Mouse (Mus musculus) MEL (cell line): ENCODE results near the gene Hist1h1c. TPM values are rescaled to one million over a fixed set of nuclear protein-coding genes. Genes with fewer than 3 reads are reported as not detected.

Source experiments
- DNase-seq: peaks from one replicate; pipeline ENCODE4 v3.0.0; 2011; ENCODE audit warnings: low read depth, low spot score
- H3K27ac ChIP-seq: 2 replicates; pipeline ENCODE4 v1.5.1; 2012; ENCODE audit warnings: low read depth, mild to moderate bottlenecking, control low read depth, low read length, moderate library complexity; ENCODE audit not compliant: control insufficient read depth
- H3K27me3 ChIP-seq, 2 experiments: fragments of 150-350 bp in 1 of 2; sonication (generic) in 1 of 2; 2 replicates each; pipeline ENCODE4 v1.6.1; 2012; ENCODE audit warnings: low read length in 2 of 2, mild to moderate bottlenecking in 2 of 2, improper control_type of control experiment in 1 of 2, moderate library complexity in 1 of 2; ENCODE audit not compliant: insufficient read depth in 2 of 2, control insufficient read depth in 1 of 2
- H3K36me3 ChIP-seq, 2 experiments: 2 replicates each; pipeline ENCODE4 v1.6.1; 2012 to 2014; ENCODE audit warnings: low read length in 2 of 2, improper control_type of control experiment in 1 of 2, inconsistent platforms in 1 of 2, mild to moderate bottlenecking in 1 of 2; ENCODE audit not compliant: insufficient read depth in 2 of 2, control insufficient read depth in 1 of 2
- H3K4me1 ChIP-seq, 2 experiments: fragments of 150-350 bp in 1 of 2; sonication (generic) in 1 of 2; 2 replicates each; pipeline ENCODE4 v1.6.1; 2012; ENCODE audit warnings: low read length in 2 of 2, improper control_type of control experiment in 1 of 2, mild to moderate bottlenecking in 1 of 2; ENCODE audit not compliant: insufficient read depth in 2 of 2, control insufficient read depth in 1 of 2
- H3K4me3 ChIP-seq, 2 experiments: fragments of 150-350 bp in 1 of 2; sonication (generic) in 1 of 2; 2 replicates each; pipeline ENCODE4 v1.5.1; 2012; ENCODE audit warnings: low read depth in 2 of 2, low read length in 2 of 2, mild to moderate bottlenecking in 2 of 2, moderate library complexity in 2 of 2, control low read depth in 1 of 2, improper control_type of control experiment in 1 of 2; ENCODE audit not compliant: control insufficient read depth in 1 of 2, insufficient read depth in 1 of 2
- H3K79me2 ChIP-seq: 2 replicates; pipeline ENCODE4 v1.6.1; 2012; ENCODE audit warnings: mild to moderate bottlenecking, low read length, moderate library complexity; ENCODE audit not compliant: control insufficient read depth, poor library complexity, insufficient read depth
- H3K9ac ChIP-seq: 2 replicates; pipeline ENCODE4 v1.6.1; 2012; ENCODE audit warnings: low read depth, mild to moderate bottlenecking, control low read depth, low read length, moderate library complexity; ENCODE audit not compliant: control insufficient read depth, poor library complexity, severe bottlenecking
- H3K9me3 ChIP-seq: fragments of 150-350 bp; sonication (generic); replicated peaks from 2 replicates; pipeline ENCODE4 v1.6.1; 2012; ENCODE audit warnings: mild to moderate bottlenecking, low read length, improper control_type of control experiment, moderate library complexity; ENCODE audit not compliant: insufficient read depth
- CTCF ChIP-seq, 3 experiments: IDR thresholded peaks in 2 of 3; conservative IDR thresholded peaks in 1 of 3; 2 replicates each; pipeline ENCODE4 v1.5.1; 2011 to 2012; ENCODE audit warnings: low read length in 3 of 3, low read depth in 2 of 3, mild to moderate bottlenecking in 2 of 3, improper control_type of control experiment in 1 of 3, inconsistent platforms in 1 of 3, mixed read lengths in 1 of 3, moderate library complexity in 1 of 3; ENCODE audit not compliant: control insufficient read depth in 1 of 3, insufficient read depth in 1 of 3, poor library complexity in 1 of 3, severe bottlenecking in 1 of 3
- MAX ChIP-seq: IDR thresholded peaks from 2 replicates; pipeline ENCODE4 v1.6.1; 2011; ENCODE audit warnings: low read length, improper control_type of control experiment
- MAZ ChIP-seq: IDR thresholded peaks from 2 replicates; pipeline ENCODE4 v1.6.1; 2012; ENCODE audit warnings: low read depth, mild to moderate bottlenecking, inconsistent platforms, low read length, improper control_type of control experiment
- NRF1 ChIP-seq: IDR thresholded peaks from 2 replicates; pipeline ENCODE4 v1.6.1; 2014; ENCODE audit warnings: low read depth, mild to moderate bottlenecking, inconsistent platforms, low read length, improper control_type of control experiment, moderate library complexity; ENCODE audit not compliant: poor library complexity, insufficient read depth, severe bottlenecking
- TBP ChIP-seq: IDR thresholded peaks from 2 replicates; pipeline ENCODE4 v1.8.0; 2011; ENCODE audit warnings: low read depth, low read length, improper control_type of control experiment
- polyA plus RNA-seq, 2 experiments: library from polyadenylated mRNA; stranded (reverse) in 1 of 2; unstranded in 1 of 2; fragments of >175 nt in 1 of 2; fragments of >200 nt in 1 of 2; gene quantifications; 2 replicates each; pipeline versions ENCODE4 v1.2.1 to v1.2.4; 2012; ENCODE audit warnings: low replicate concordance in 2 of 2, low read depth in 1 of 2; ENCODE audit not compliant: insufficient read length in 2 of 2, insufficient read depth in 1 of 2, missing spikeins in 1 of 2
- total RNA-seq: library from RNA; depleted of rRNA; stranded (reverse); fragments of 300-350 nt; gene quantifications from 2 replicates; pipeline ENCODE4 v1.2.3, GENCODE M21; 2012; rRNA removed

Hist1h1c gene
- total and polyA plus RNA-seq, 3 experiments = 3.8 to 348 TPM; not detected in 1

DNA sequence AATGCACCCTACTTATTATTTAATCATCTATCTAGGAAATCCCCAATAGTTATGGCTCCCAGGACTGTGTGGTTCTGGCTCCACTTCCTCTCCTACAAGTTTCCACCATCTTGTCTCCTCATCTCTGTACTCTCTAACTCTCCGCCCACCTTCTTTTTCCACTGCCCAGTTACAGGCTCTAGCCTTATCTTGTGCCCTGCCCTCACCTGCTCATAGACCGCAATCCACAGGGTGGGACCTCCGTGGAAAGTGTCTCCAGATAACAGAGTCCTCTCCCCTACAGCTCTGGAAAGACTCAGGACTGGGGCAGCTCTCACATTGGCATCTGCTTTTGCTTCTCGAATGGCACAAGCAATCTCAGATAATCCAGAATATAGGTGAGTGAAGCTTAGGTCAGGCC lies 40.4 kb downstream of the Hist1h1c start:
- TF ChIP-seq MAX (no peak), MAZ (no peak), TBP (no peak), CTCF (IDR thresholded peaks at IDR 0.05 in 2 of 3, conservative IDR thresholded peaks at IDR 0.05 in 1 of 3; ENCODE audit: control insufficient read depth in 1 of 3, insufficient read depth in 1 of 3, low read depth in 2 of 3, low read length in 3 of 3, poor library complexity in 1 of 3, severe bottlenecking in 1 of 3) (no peak), NRF1 (no peak)

More for the DNA sequence above, 40.4 kb downstream of the Hist1h1c start:
- Histone ChIP-seq H3K4me3 (no peak overlapping the region), H3K9me3 (no peaks in the 10 kb centered on the region), H3K4me1 (peaks cover 0 to 9% of the 10 kb centered on the region in 2 experiments; a peak in 1 of 4 replicates), H3K9ac (no peak overlapping the region), H3K27ac (no peak overlapping the region), H3K27me3 (no peaks in the 10 kb centered on the region; a peak in 1 of 4 replicates), H3K36me3 (peaks cover 0 to 2% of the 10 kb centered on the region in 2 experiments; a peak in 2 of 4 replicates), H3K79me2 (no peaks in the 10 kb centered on the region)
- DNase-seq = no peak

Other genes with a start within 250 kb of the Hist1h1c start
Only the 30 nearest of the 37 such genes appear.
- gene Hist1h3f, start 194.8 kb upstream of the Hist1h1c start, total RNA-seq = 541 and 709 TPM in 2 replicates
- 1 to 10 TPM in 1 of 2 experiments, not detected in 1; 1.2 TPM for gene Hist1h3f, start 194.8 kb upstream of the Hist1h1c start, polyA plus RNA-seq
- 3,786 and 4,217 TPM in 2 replicates for gene Hist1h4f, start 187.2 kb upstream of the Hist1h1c start, total RNA-seq
- gene Hist1h4f, start 187.2 kb upstream of the Hist1h1c start, polyA plus RNA-seq = 10 to 100 TPM in 1 of 2 experiments, not detected in 1; 14.4 TPM
- 115 and 134 TPM in 2 replicates for gene Hist1h1d, start 185.5 kb upstream of the Hist1h1c start, total RNA-seq
- gene Hist1h1d, start 185.5 kb upstream of the Hist1h1c start, polyA plus RNA-seq = under 1 TPM in 1 of 2 experiments, not detected in 1; 0.24 TPM
- 1,049 and 1,400 TPM in 2 replicates for gene Hist1h3e, start 176.4 kb upstream of the Hist1h1c start, total RNA-seq
- gene Hist1h3e, start 176.4 kb upstream of the Hist1h1c start, polyA plus RNA-seq = 1 to 10 TPM in 1 of 2 experiments, not detected in 1; 4.5 TPM
- gene Hist1h2ae, start 167.6 kb upstream of the Hist1h1c start, total RNA-seq = 560 and 662 TPM in 2 replicates
- 1 to 10 TPM in 1 of 2 experiments, not detected in 1; 3.3 TPM for gene Hist1h2ae, start 167.6 kb upstream of the Hist1h1c start, polyA plus RNA-seq
- gene Hist1h2bg, start 167.4 kb upstream of the Hist1h1c start, total RNA-seq = 2,580 and 3,348 TPM in 2 replicates
- 10 to 100 TPM in 1 of 2 experiments, not detected in 1; 14.7 TPM for gene Hist1h2bg, start 167.4 kb upstream of the Hist1h1c start, polyA plus RNA-seq
- 1,093 and 1,255 TPM in 2 replicates for gene Hist1h2bf, start 164.6 kb upstream of the Hist1h1c start, total RNA-seq
- gene Hist1h2bf, start 164.6 kb upstream of the Hist1h1c start, polyA plus RNA-seq = 1 to 10 TPM in 1 of 2 experiments, not detected in 1; 2.2 TPM
- gene Hist1h2ad, start 164.4 kb upstream of the Hist1h1c start, total RNA-seq = 924 and 1,082 TPM in 2 replicates
- under 1 TPM in 1 of 2 experiments, not detected in 1; 0.14 TPM for gene Hist1h2ad, start 164.4 kb upstream of the Hist1h1c start, polyA plus RNA-seq
- 150 and 212 TPM in 2 replicates for gene Hist1h3d, start 163.0 kb upstream of the Hist1h1c start, total RNA-seq
- 1 to 10 TPM in 1 of 2 experiments, not detected in 1; 1.4 TPM for gene Hist1h3d, start 163.0 kb upstream of the Hist1h1c start, polyA plus RNA-seq
- gene Hist1h4d, start 157.2 kb upstream of the Hist1h1c start, total RNA-seq = 1,889 and 1,922 TPM in 2 replicates
- gene Hist1h4d, start 157.2 kb upstream of the Hist1h1c start, polyA plus RNA-seq = 10 to 100 TPM in 1 of 2 experiments, not detected in 1; 11.7 TPM
- gene Hist1h2be, start 117.7 kb upstream of the Hist1h1c start, total RNA-seq = 237 and 340 TPM in 2 replicates
- under 1 TPM in 1 of 2 experiments, not detected in 1; 0.49 TPM for gene Hist1h2be, start 117.7 kb upstream of the Hist1h1c start, polyA plus RNA-seq
- 268 and 340 TPM in 2 replicates for gene Hist1h1e, start 116.2 kb upstream of the Hist1h1c start, total RNA-seq
- gene Hist1h1e, start 116.2 kb upstream of the Hist1h1c start, polyA plus RNA-seq = 1 to 10 TPM in 1 of 2 experiments, not detected in 1; 1.6 TPM
- 123 and 153 TPM in 2 replicates for gene Hist1h2ac, start 54.9 kb upstream of the Hist1h1c start, total RNA-seq
- gene Hist1h2ac, start 54.9 kb upstream of the Hist1h1c start, polyA plus RNA-seq = under 1 TPM in 1 of 2 experiments, not detected in 1; 0.15 TPM
- 694 and 982 TPM in 2 replicates for gene Hist1h2bc, start 54.6 kb upstream of the Hist1h1c start, total RNA-seq
- 1 to 10 TPM in 1 of 2 experiments, not detected in 1; 3.1 TPM for gene Hist1h2bc, start 54.6 kb upstream of the Hist1h1c start, polyA plus RNA-seq
- gene Hist1h1t, start 43.0 kb upstream of the Hist1h1c start, total RNA-seq = 2.7 and 6.3 TPM in 2 replicates
- not detected for gene Hist1h1t, start 43.0 kb upstream of the Hist1h1c start, polyA plus RNA-seq
- gene Hist1h4c, start 40.4 kb upstream of the Hist1h1c start, total RNA-seq = 1,967 and 2,008 TPM in 2 replicates
- 1 to 10 TPM in 1 of 2 experiments, not detected in 1; 4.1 TPM for gene Hist1h4c, start 40.4 kb upstream of the Hist1h1c start, polyA plus RNA-seq
- not detected in 2 replicates for gene Hfe, start 28.0 kb upstream of the Hist1h1c start, total RNA-seq
- not detected for gene Hfe, start 28.0 kb upstream of the Hist1h1c start, polyA plus RNA-seq
- 1,651 and 2,239 TPM in 2 replicates for gene Hist1h3c, start 6.8 kb downstream of the Hist1h1c start, total RNA-seq
- 1 to 10 TPM in 1 of 2 experiments, not detected in 1; 1.7 TPM for gene Hist1h3c, start 6.8 kb downstream of the Hist1h1c start, polyA plus RNA-seq
- gene Hist1h2bb, start 7.9 kb downstream of the Hist1h1c start, total RNA-seq = 2,278 and 3,150 TPM in 2 replicates
- 1 to 10 TPM in 1 of 2 experiments, not detected in 1; 3.2 TPM for gene Hist1h2bb, start 7.9 kb downstream of the Hist1h1c start, polyA plus RNA-seq
- 2,219 and 2,780 TPM in 2 replicates for gene Hist1h2ab, start 12.3 kb downstream of the Hist1h1c start, total RNA-seq
- gene Hist1h2ab, start 12.3 kb downstream of the Hist1h1c start, polyA plus RNA-seq = 1 to 10 TPM in 1 of 2 experiments, not detected in 1; 8.0 TPM
- gene Hist1h3b, start 13.5 kb downstream of the Hist1h1c start, total RNA-seq = 1,725 and 2,102 TPM in 2 replicates
- gene Hist1h3b, start 13.5 kb downstream of the Hist1h1c start, polyA plus RNA-seq = 1 to 10 TPM in 1 of 2 experiments, not detected in 1; 6.6 TPM
- gene Hist1h4b, start 18.2 kb downstream of the Hist1h1c start, total RNA-seq = 3,071 and 3,339 TPM in 2 replicates
- gene Hist1h4b, start 18.2 kb downstream of the Hist1h1c start, polyA plus RNA-seq = 10 to 100 TPM in 1 of 2 experiments, not detected in 1; 19.0 TPM
- 2,939 and 3,025 TPM in 2 replicates for gene Hist1h4a, start 22.4 kb downstream of the Hist1h1c start, total RNA-seq
- 1 to 10 TPM in 1 of 2 experiments, not detected in 1; 9.8 TPM for gene Hist1h4a, start 22.4 kb downstream of the Hist1h1c start, polyA plus RNA-seq
- gene Hist1h3a, start 23.6 kb downstream of the Hist1h1c start, total RNA-seq = 1,097 and 1,298 TPM in 2 replicates
- gene Hist1h3a, start 23.6 kb downstream of the Hist1h1c start, polyA plus RNA-seq = 1 to 10 TPM in 1 of 2 experiments, not detected in 1; 6.5 TPM
- gene Hist1h1a, start 24.9 kb downstream of the Hist1h1c start, total RNA-seq = 2,211 and 2,669 TPM in 2 replicates
- gene Hist1h1a, start 24.9 kb downstream of the Hist1h1c start, polyA plus RNA-seq = 1 to 10 TPM in 1 of 2 experiments, not detected in 1; 4.1 TPM
- gene Trim38, start 31.1 kb downstream of the Hist1h1c start, total RNA-seq = not detected in 2 replicates
- not detected for gene Trim38, start 31.1 kb downstream of the Hist1h1c start, polyA plus RNA-seq
- not detected in 2 replicates for gene Slc17a2, start 68.2 kb downstream of the Hist1h1c start, total RNA-seq
- not detected for gene Slc17a2, start 68.2 kb downstream of the Hist1h1c start, polyA plus RNA-seq
- not detected in 2 replicates for gene Slc17a3, start 100.6 kb downstream of the Hist1h1c start, total RNA-seq
- not detected for gene Slc17a3, start 100.6 kb downstream of the Hist1h1c start, polyA plus RNA-seq
- not detected in 2 replicates for gene Slc17a1, start 128.9 kb downstream of the Hist1h1c start, total RNA-seq
- gene Slc17a1, start 128.9 kb downstream of the Hist1h1c start, polyA plus RNA-seq = not detected
- 0.20 TPM in 1 of 2 replicates, not detected in the other for gene Slc17a4, start 176.2 kb downstream of the Hist1h1c start, total RNA-seq
- gene Slc17a4, start 176.2 kb downstream of the Hist1h1c start, polyA plus RNA-seq = under 1 TPM in 1 of 2 experiments, not detected in 1; 0.54 TPM